Mouse (Mus musculus): Measurements from ENCODE around the gene Inmt.

DNA sequence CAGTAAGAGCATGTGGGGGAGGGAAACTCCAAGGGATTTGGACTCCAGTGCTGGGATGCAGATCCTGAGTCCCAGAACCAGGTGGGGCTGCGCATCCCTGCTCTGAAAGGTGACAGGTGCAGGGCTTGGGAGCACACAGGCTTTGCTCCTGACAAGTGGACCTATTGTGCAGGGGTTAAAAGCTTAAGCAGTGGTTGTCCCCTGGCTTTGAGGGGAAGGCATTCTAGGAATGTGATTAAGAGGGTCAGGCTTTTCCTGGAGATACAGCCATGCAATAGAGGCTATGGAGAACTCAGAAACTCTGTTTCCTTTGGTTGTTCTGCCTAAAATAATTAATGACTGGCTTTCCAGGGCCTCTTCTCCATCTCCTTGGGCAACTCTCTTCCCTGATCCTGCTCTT lies 41.4 kb downstream of the Inmt start:
- no peak for TF ChIP-seq CTCF (IDR thresholded peaks at IDR 0.05; ENCODE audit: low read depth)
- no peak for TF ChIP-seq EP300 (optimal IDR thresholded peaks at IDR 0.05)

Data from stomach, postnatal 0 days (tissue).